Mouse (Mus musculus): ENCODE results near the gene Sema3a.

DNA sequence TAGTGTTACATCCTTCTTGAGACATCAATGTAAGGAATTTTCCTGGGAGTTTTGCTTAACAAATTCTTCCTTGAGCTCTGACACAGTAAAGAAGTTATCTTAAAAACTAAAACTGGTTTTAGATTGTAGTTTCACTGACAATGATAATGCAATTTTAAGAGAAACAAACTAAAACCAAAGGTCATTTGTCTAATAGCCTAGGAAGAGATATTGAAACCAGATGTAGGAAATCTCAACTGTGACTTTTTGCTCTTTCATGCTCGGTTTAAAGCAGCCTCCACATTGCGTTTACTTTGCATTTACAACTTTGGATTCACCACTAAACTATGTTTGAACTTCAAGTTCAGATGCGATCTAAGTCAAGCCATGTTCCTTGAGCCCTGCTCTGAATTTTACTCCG is 982 bp downstream of the Sema3a start:
- TF ChIP-seq CTCF (IDR thresholded peaks at IDR 0.05; ENCODE audit: borderline replicate concordance, insufficient read depth, low read length): no peak
- no peak for TF ChIP-seq POLR2A (IDR thresholded peaks at IDR 0.05; ENCODE audit: low read depth, low read length)
